7 mouse cellular contexts compared by ENCODE assay signal in the genomic region with DNA sequence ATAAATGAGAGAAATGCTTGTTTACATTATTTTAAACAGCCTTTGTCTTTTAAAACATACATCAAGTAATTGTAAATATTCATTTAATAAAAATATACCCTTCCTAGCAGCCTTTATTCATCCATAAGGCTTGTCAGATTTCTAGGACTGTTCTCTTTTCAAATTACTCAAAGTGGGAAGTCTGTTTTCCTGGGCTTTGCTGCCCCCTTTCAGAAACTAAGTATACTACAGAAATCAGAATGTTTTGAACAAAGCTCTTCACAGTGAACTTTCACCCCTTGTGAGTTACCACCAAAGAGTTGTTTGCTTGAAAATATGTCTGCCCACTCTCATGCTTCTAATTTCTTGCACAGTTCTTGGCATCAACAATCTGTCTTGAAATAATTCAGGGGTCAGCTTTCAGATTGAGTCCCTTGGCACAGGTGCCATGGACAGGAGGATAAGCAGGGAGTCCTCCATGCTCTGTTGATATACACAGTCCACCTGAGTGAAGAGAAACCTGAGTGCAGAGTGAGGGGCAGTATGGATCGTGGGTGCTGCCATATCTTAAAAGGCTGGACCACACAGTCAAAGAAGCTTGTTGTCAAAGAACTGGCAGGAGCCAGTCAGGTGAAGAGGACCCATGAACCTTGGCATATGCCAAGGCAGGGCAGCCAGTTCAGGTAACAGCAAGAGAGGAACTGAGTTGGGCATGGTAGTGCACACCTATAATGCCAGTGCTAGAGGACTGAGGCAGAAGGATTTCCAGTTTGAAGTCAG. TPM values are rescaled to one million over a fixed set of nuclear protein-coding genes. Genes with fewer than 3 reads are reported as not detected.
A peak's percentile ranks its signal among the peaks of the same experiment; 100 is the strongest.
DNase-seq lines count a peak whose midpoint lies in the region.

No protein-coding gene starts in this region.

- intact Hi-C loops in left cerebral cortex, postnatal 14 days (cut with DNase I) = loop anchor here (2.0 to 10.0 kb wide), 3 partner anchors 147 to 313 kb away; no protein-coding TSS in a partner anchor

- peak; percentile 40 to 44 for DNase-seq in left cerebral cortex, postnatal 14 days (ENCODE audit: low spot score in 2 of 2)
- DNase-seq in left cerebral cortex, adult 8-10 months (ENCODE audit: low spot score in 2 of 2) = no peak
- peak; percentile 22 for DNase-seq in Muller cell, postnatal 12 days (ENCODE audit: inconsistent ontology term)
- peak; percentile 12 for DNase-seq in fibroblast of lung, adult 2 months (ENCODE audit: low read depth)
- peak; percentile 44 for DNase-seq in kidney, postnatal 14 days
- no peak for DNase-seq in right cerebral cortex, postnatal 14 days
- DNase-seq in testis, postnatal 10 days (ENCODE audit: low spot score) = no peak

RNA-seq across cellular contexts. Expression of a gene that starts 47.9 kb away (rescaled TPM):
- total RNA-seq in left cerebral cortex, postnatal 14 days (2021) = 100 to 1,000 TPM; 144 to 154 TPM
- 100 to 1,000 TPM; 146 to 166 (median 156) TPM for total RNA-seq in left cerebral cortex, adult 8-10 months (2022)

RNA-seq across cellular contexts. Expression of a gene that starts 53.2 kb away (rescaled TPM):
- 10 to 100 TPM; 20.6 to 22.8 TPM for total RNA-seq in left cerebral cortex, postnatal 14 days (2021)
- 10 to 100 TPM; 19.2 to 26.4 (median 23.9) TPM for total RNA-seq in left cerebral cortex, adult 8-10 months (2022)

Comparison
In these comparisons a context has a peak if more than half of its experiments do, and no peak if none do; other contexts are left out.
1. DNase-seq: peak in left cerebral cortex, postnatal 14 days (2 of 2), Muller cell, postnatal 12 days (single experiment), fibroblast of lung, adult 2 months (single experiment) and kidney, postnatal 14 days (single experiment); none in left cerebral cortex, adult 8-10 months (0 of 2), right cerebral cortex, postnatal 14 days (single experiment) and testis, postnatal 10 days (single experiment).